Mouse (Mus musculus) lung, postnatal 36 days (tissue): ENCODE data around the gene Efcab6.
"Not testable (repeated sequence)": the region's sequence is repeated elsewhere in the genome, so short reads cannot be mapped to it uniquely, and the experiment has no call there.

Experiments used
- DNase-seq: peaks from one replicate; pipeline ENCODE4 v3.0.0; 2022; ENCODE audit warnings: mixed read lengths

Efcab6 gene

GRCm38 (mm10) chr15:84065140-84065539, at the start of gene Efcab6:
Gene Efcab6, minus strand, starts transcription at chr15:84065379.
- DNase-seq: peak; percentile 30

DNA sequence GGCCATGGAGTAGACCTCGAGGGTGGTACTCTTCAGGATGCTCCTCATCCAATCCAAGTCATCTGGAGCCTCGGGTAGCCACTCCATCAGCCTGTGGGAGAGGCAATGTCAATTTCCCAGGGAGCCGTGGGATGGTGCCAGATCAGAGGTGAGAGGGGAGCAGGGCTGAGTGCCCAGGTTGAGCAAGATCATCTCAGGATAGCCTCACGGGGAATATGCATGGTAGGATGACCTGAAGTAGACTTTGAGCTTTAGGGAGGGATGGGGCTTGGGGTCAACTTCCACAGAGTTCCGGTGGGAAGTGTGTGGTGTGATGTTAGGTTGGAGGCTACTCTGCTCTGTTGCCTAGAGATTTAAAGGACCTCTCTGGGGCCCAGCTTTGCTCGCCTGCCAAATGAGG, 48.7 kb upstream of the Efcab6 start:
- no peak for DNase-seq

GRCm38 (mm10) chr15:84108899-84109298, 43.7 kb upstream of the Efcab6 start:
- no peak for DNase-seq

DNA sequence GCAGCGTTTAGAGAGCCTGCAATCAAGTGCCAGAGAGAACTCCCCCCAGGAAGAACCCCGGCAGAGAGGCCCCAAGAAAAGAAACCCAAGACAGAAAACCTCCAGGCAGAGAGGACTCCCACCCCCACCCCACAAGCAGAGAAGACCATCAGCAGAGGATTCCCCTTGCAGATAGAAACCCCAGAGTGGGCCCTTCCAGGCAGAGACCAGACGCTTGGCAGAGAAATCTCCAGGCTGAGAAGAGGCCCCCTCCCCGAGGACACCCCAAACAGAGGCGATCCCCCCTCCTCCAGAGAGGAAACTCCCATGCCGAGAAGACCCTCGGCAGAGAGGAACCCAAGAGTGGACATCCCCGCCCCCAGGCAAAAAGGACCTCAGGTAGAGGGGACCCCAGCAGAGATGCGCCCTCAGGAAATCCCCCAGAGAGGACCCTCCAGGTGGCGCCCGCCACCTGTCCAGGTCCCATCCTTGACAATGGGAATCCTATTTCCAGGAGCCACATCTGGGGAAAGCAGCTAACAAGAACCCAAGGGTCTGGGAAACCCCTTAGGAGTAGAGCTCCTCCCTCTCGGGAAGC, 40.8 kb upstream of the Efcab6 start:
- no peak for DNase-seq

GRCm38 (mm10) chr15:84105105-84105923, 40.1 kb upstream of the Efcab6 start, which contains the start of gene Sult4a1:
Gene Sult4a1, minus strand, starts transcription at chr15:84105754.
- DNase-seq: no peak

DNA sequence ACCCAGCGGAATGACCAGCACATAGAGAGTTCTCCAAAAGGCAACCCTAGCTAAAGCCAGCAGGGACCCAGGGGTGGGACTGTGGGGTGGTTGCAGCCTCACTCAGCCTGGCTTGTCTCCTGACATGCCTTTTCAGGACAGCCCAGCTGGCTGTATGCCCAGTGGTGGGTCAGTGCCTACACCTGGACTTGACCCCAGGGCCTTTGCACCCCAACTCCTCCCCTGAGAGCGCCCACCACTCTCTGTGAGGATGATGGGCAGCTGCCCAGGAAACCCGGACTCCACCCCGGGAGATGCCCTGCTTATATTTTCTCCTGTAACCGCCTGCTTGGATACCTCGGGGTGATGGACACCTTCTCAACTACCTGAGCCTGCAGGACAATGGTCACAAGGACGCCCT, 39.4 kb upstream of the Efcab6 start:
- no peak for DNase-seq

DNA sequence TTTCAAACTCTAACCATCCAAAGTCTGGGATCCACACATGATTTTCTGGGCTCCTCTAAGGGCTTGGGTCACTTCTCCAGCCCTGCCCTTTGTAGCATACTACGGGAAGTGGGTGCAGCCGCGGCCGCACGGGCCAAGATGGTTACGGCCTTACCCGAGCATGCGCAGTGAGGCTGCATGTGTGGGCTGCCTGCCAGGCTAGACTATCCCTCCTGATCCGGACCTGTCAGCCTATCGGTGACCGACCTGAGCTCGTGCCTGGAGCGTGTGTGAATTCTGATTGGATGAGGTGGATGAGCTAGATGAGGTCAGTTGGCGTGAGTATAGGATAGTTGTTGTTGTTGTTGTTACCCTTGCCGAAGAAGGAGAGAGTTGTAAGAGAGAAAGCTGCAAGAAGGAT, 32.4 kb upstream of the Efcab6 start:
- not testable (repeated sequence) for DNase-seq

GRCm38 (mm10) chr15:84096051-84096450, 30.9 kb upstream of the Efcab6 start:
- no peak for DNase-seq

DNA sequence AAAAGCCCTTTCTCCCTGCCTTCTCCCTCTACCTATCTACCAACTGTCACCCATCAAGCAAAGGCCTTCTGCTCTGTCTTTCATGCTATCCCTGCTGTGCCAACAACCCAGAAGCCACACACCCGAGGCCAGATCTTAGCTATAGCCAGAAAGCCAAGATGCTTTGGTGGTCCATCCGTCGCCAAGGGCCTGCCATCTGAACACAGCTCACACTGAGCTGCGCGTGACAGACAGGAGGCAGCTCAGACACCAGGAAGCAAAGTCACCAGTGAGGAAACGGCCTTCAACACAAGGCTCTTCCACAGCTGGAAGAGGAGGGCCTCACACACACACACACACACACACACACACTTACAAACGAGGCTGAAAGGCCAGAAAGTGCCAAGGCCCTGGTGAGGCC, 29.7 kb upstream of the Efcab6 start:
- DNase-seq: no peak

DNA sequence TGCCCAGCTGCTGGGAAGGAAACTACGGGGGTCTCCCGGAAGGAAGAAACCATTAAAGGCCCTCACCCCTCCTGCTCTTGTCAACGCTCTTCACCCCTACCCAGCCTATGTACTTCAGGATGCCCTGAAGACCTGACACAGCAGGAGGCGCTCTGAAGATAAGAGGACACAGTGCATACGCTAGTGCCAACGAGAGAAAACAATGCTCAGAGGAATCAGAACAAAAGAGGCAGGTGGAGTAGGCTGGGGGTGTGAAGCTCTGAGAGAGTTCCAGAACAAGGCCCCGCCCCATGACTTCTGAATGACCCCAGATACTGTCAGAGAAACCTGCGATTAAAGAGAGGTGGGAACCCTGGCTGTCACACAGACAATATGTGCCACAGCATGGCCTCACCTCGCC, 21.6 kb upstream of the Efcab6 start:
- DNase-seq: no peak

DNA sequence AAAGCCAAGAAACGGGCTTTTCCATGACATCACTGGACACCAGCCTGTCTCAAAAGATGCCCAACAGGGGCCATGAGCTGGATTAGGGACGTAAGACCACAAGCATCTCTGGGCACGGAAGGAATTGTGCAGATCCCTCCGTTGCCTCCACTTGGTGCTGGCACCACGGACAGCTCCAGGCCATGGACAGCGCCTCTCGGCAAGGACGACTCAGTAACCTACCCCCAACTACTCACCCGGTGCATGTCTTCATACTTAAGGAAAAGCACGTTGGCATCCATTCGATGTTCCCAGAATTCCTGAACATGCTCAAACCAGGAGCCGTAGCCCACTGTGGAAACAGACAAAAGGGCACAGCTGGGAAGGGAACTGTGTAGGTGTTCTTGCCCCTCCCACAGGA, 21.2 kb upstream of the Efcab6 start:
- no peak for DNase-seq

DNA sequence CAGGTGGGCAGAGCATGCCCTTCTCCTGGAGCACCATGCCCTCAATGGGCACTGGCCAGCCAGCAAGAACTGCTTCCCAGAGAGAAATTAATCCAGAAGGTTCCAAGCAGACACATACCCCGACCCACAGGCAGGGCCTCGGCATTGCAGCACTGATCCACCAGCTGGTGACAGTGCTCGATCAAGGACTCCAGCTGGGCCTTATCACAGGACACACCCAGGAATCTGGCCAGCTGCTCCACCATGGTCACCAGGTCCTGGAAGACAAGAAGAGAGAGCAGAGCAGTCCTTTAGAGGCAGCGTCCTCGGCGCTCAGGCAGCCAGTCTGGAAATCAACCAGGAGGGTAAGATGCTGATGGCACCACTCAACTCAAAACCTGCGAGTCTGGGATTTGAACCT, 14.9 kb upstream of the Efcab6 start:
- DNase-seq: peak; percentile 63

DNA sequence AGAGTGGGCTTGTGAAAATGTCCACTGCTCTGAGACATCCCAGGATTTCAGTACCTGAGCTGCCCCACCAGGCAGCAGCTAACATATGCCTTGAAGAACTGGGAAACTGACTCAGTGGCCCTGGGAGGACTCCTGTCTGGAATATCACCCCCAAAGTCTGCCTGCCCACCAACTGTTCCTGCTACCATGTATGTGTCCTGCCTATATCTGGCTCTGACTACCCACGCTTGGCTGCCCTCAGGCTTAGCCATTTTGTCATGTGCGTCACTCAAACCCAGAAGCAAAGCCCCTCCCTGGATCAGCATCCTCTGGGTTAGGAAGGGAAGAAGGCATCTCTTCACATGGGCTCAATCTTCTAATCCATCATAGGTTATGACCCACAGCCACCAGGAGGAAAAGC, 14.3 kb upstream of the Efcab6 start:
- no peak for DNase-seq

GRCm38 (mm10) chr15:84078667-84079066, 13.5 kb upstream of the Efcab6 start:
- DNase-seq: no peak

- no peak for DNase-seq
Measured at GRCm38 (mm10) chr15:84077151-84077550, 12.0 kb upstream of the Efcab6 start.

DNA sequence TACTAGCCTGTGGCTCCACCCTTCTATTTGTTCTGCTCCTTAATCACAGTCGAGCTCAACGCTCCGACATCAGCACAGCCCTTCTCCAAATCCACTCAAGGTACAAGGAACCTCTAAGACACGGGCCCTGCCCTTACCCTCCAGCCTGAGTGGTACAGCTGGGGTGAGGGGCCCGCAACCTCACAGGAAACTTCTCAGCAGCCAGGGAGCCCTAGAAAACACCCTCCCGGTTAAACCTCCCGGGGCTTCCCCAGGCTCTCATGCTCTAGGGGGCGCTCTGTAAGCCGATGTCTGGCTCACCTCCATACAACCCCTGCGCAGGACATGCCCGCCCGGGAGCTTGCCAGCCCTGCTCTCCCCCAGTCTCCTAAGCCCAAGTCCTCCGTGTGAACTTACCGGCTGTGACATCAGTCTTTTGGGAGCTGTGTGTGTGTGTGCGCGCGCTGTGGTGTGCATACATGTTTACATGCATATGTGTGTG, 9.6 kb upstream of the Efcab6 start:
- DNase-seq: no peak

GRCm38 (mm10) chr15:84073911-84074704, 8.9 kb upstream of the Efcab6 start:
- DNase-seq: peak; percentile 60

DNA sequence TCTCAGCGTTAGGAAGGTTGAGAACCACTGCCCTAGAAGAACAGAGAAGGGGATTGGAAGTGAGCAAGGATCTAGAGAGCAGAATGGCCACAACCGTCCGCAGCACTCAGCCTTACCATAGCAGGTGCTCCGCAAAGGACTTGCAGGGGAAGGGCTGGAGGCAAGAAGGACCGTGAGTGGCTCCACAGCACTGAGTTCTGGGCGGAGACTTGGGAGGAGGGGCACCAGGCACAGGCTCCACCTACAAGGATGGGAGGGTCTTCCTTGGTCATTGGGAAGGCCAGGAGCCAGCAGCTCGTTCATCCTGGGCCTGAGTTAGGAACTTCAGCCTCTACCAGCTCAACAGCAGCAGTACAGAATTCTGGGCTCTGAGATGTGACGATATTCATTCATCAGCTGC, 7.9 kb upstream of the Efcab6 start:
- no peak for DNase-seq

DNA sequence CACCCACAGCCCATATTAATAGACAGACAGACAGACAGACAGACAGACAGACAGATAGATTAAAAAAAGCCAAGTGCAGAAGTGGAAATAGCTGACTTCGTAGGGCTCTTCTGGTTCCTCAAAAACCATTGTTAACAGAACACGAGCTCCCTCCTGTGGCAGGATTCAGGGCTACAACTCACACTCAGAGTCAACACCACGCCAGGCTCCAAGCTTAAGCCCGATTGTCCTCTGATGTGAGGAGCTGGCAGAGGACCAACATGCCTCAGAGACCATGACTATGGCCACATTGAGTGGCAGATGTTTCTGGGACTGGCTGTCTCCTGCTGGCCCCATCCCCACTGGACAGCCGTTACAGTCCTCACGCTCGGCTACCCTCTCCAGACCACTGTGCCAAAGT, 7.0 kb upstream of the Efcab6 start:
- peak; percentile 74 for DNase-seq

DNA sequence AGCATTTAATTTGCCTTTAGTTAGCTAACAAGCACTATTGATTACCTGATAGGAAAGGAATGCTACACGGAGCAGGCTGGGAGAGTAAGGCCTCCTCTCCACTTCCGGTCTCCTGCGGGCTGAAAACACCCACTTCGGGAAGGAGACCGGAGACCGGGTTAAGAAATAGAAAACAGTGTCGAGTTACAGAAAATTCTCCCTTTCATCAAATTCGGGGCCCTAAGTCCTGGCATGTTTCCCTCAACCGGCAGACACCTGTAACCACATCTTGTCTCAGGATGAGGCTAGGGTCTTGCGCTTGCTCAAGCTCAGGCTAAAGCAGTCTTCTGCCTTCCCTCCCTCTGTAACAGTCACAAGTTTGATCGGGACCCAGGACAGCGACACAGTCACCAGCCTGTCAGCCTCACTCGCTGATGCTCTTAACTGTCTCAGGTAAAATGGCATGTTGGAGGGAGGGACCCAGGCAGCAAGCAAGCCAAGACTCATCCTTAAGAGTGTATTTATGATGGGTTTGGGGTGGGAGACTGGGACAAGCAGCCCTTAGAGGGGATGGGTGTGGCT, 5.0 kb upstream of the Efcab6 start:
- DNase-seq: no peak

DNA sequence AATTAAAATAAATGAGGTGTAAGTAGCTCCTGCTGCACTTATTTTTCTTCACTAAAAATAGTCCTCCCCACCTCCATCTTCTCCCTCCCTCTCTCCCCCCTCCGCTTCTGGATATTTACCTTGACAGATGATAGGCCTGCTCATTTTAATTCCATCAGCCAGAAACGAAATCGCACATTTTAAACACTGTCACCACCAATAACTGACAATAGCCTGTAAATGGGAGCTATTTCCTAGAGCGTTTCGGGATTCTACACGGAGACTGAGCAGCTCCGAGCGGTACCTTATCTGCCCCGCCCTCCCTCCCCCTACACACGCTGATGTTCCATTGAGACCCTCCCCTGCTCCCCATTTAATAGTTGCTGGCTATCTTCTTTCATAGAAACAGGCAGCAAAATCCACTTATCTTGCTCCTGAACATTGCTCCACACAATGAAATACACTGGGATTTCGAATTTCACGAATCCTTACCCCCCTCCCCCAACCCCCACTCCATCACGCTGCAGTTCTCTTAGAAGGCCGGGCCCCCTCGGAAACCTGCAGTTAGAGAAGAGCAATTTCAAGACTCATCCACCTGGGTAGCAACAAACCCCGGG, 4.4 kb upstream of the Efcab6 start:
- DNase-seq: no peak

DNA sequence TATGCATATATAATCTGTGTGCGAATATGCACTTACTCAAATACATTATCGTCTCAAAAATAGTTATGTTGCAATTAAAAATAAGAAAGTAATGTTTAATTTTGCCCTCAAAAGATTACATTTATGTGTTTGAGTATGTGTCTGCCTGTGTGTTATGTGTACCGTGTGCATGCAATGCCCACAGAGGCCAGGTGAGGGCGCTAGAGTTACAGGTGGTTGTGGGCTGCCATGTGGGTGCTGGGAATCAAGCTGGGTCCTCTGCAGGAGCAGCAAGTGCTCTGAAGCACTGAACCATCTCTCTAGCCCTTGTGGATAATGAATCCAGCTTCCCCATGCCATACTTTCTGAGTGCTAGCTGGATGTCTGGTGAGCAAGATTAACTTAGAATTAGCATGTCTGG, 522 bp upstream of the Efcab6 start:
- DNase-seq: no peak

GRCm38 (mm10) chr15:84058841-84059240, 6.3 kb downstream of the Efcab6 start:
- DNase-seq: no peak
